Mouse (Mus musculus) frontal cortex, postnatal 10 days (tissue): ENCODE data around the gene Asic2.

Experiments
- DNase-seq, 2 experiments: peaks; one replicate each; pipeline ENCODE4 v3.0.0; 2022; ENCODE audit warnings: low spot score in 2 of 2, mixed read lengths in 1 of 2

Asic2 gene

DNA sequence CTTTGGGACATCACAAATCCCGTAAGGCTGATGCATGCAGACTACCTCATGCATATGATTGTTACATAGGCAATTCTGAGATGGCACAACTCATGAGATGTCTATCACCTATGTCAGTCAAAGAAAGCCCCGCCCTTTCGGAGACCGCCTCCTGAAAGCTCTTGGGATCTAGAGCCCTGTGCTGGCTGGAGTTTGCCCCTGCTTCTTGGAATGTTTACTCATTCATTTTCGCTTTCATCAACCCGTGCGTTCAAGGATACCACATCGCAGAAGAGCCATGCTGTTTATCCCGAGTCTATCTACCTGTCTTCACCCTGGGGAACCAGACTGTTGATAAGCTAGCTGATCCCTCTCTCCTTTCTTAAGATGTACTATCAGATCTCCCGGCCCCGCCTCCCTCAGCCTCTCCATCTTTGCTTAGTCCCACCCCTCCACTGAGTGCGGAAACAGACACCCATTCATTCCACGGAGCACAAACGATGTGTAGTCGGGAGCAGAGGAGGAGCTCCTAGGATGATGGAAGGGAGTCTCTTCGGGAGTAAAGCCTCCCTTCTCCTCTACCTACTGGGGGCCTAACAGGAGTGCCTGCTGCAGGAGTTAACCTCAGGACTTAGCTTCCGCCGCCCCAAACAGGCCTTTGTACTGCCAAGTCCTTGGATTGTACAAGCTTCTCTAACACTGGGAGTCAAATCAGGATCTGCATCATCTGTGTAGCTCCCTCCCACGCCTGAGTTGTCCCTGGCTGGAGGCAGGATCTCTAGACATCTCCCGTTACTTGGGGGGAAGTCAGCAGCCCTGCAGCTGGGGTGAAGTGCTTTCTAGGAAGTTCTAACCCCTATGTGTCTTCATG lies 356.1 kb downstream of the Asic2 start:
- DNase-seq, result peak; percentile 44 to 55

DNA sequence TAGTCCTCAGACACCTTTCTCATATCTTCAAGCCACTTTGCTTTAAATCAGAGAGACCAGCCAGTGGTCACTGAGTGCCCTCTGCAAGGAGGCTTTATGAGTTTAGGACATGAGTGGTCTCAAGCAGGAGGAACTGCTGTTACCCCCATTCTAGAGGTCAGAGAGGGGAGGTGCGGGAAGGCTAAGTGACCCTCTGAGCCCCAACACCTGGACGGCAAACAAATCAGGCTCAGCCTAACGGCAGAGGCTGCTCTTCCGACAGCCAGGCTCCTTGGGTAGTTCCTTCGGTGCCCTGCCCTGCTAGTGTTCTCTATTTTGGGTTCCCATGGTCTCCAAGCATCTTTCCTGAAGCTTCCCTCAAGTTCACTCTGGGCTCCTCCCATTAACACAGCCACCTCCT lies 357.8 kb downstream of the Asic2 start:
- DNase-seq, result no peak

DNA sequence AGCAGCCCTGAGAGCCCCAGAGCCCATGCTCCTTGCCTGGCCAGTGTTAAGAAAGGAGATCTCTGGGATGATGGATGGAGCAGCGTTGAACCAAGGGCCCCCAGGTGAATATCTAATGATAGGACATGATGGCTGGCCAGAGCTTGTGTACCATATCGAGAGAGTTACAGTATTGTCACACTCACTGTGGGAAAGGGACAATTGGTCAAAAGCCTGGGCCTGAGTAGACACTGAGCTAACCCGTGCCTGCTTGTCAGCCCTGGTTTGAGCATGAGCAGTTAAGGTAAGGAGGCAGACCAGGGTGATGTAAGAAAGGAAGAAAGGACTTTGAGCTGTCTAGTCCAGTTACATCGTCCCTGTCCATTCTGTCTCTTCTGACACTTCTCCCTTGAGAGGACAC lies 365.3 kb downstream of the Asic2 start:
- no peak for DNase-seq

DNA sequence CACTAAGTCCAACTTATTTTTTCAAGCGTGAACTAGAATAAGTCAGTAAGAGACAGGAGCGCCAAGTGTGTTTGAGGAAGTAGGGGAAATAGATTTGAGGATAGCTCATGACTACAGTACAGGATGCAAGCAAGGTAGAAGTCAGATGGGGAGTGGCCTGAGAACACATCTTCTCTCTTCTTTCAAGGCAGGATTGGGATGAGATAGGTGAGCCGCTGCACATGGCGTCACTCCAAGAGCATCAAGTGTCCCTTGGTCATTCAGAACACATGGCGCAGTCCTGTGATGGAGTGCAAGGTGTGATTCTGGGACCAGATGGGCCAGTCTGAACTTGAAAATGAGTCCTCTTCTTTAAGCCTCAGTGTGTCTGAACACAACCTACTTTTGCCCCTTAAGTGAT lies 366.5 kb downstream of the Asic2 start:
- no peak for DNase-seq

DNA sequence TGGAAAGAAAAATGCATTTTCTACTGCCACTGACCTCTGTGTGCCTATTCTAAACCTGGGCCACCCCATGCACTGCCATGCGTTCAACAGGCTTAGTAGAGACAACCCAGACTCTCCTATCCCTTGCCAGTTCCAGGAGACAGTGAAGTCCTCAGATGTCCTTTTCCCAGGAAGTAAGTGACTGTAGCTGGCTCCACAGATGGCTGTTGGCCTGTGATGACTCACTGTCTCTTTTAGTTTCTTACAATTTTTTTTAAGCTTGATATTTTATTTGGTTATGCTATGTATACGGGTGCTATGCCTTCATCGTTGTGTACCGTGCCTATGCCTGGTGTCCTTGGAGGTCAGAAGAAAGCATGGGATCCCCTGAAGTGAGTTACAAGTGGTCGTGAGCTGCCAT lies 370.7 kb downstream of the Asic2 start:
- DNase-seq, result no peak

DNA sequence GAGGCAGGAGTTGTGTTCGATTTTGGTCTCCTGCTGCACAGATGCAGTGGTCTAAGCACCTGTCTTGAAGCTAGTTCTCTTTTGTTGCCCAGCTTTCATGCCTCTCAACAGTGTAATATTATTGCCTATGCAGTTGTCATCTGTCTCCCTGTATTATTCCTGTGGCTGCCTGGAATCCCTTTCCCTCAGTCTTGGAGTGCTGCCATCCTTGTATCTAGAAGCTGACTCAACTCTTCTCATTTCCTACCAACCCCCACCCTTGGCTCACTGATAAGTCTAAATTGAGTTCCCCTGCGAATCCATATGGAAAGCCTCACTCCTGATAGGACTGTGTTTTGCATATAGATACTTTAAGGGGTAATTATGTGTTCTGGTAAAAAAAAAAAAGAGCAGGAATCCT lies 373.0 kb downstream of the Asic2 start:
- no peak for DNase-seq

DNA sequence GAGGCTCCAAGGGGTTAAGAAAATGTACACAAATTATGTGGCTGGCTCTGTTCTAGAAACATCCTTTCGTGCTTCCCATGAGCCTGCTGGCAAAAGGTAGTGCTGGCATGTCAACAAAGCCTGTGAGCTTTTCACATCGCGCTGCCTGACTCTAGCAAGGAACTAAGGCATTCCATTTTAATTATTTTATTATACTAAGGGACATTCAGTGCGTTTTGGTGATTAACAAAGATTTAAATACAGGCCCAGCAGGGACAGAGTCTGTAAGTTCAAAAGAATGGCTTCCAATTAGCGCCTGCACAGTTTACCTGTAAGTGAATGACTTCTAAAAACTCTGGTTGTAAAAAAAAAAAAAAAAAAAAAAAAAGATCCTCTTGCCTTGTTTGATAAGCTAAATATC lies 375.5 kb downstream of the Asic2 start:
- no peak for DNase-seq

DNA sequence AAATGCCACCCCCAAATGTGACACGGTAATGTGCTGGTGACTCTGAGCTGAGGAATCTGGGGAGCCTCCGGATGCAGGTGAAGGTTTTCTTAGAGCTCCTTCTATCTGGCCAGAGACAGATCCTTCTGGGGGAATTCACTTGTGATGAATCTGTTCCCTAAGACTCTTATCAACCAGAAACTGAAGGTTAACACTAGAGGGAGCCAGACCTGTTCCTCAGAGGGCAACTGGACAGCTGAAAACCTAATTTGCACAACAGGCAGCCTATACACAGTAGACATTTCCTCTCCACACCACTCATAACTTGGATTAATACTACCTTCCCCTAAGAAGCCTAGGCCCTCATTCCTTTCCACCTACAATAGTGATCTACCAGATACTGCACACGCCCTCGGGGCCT lies 377.3 kb downstream of the Asic2 start:
- DNase-seq, result no peak

DNA sequence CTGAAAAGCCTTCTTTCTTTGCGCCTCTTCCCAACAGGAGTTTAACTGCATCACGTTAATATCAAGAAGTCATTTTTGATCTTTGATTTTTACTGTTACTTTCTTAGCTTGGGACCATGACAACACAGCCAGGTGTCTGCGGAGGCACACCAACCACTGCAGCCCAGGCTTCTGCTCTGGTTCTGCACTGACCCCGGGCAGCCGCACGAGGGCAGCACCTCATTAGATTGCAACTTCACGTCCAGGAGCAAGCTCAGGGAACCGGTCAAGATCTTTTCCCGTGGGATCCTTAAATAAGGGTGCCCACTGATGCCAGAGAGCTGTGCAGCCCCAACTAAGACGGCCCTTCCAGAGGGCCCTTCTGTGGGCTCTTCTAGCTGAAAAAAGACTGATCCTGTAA lies 379.6 kb downstream of the Asic2 start:
- peak; percentile 70 to 78 for DNase-seq

DNA sequence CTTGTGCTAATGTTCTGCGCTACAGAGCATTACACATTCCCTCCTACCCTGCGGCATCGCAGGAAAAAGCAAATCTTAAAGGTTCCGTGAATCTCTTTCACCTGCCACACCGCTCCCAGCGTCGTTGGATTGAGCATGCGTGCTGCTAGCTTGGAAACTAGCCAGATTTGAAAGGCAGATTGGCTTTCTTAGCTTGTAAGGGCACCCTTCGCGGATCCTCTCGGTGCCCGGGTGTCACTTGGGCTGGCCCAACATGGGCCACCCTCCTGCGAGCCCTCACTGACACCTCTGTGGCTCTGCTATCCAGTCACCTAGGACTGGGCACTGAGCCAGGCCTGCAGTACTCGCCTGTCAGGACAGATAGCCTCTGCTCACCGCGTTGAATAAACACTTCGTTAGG lies 380.3 kb downstream of the Asic2 start:
- peak in 1 of 2 experiments; percentile 26 for DNase-seq

DNA sequence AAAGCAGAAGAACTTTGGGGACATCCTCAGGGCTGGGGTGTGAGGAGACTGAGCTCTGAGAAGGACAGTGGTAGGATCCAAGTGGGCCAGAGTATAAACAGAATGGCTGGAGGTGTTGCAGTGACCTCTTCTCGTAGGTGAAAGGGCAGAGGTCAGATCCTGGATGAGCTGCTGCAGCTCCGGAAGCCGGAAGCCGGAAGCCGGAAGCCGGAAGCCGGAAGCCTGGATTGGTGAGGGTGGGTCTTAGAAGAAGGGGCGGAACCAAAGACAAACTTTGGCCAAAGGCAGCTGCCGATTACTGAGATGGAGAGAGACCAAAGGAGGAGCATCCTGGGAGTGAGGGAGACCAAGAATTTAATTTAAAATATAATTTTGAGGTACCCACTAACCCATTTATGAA lies 381.1 kb downstream of the Asic2 start:
- DNase-seq, result no peak

DNA sequence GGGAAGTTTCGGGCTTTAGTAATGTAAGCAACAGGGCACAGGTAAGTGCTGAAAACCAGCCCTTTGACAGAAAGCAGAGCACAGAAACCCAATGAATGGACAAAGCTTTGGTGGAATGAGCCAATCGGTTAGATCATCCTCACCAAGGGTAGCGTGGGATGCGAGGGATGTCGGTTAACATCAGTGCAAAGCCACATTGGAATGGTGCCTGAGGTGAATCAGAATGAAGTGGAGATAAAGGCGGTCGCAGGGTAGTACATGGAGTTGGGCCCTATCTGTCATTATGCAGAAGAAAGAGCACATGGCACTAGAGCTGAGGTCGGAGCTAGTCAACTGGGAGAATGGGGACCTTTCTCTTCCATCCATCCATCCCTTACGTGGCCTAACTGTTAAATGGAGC lies 383.8 kb downstream of the Asic2 start:
- DNase-seq, result no peak

DNA sequence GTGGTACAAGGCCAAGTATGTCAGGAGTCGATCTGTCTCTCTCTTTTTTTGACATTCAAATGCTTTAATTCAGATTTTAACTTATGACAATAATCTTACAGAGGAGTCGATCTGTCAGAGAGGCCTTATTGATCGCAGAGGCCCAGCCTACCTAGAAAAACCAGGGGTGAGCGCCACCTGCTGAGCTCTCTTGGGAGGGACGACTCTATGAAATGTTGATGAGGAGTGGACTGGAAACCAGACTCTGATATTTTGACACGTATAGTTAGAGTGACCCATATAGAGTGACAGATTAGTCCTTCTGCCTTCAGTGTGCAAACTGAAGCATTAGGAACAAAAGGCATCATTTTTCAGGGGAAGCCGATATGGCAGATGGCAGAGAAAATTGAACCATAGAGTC lies 385.1 kb downstream of the Asic2 start:
- no peak for DNase-seq

DNA sequence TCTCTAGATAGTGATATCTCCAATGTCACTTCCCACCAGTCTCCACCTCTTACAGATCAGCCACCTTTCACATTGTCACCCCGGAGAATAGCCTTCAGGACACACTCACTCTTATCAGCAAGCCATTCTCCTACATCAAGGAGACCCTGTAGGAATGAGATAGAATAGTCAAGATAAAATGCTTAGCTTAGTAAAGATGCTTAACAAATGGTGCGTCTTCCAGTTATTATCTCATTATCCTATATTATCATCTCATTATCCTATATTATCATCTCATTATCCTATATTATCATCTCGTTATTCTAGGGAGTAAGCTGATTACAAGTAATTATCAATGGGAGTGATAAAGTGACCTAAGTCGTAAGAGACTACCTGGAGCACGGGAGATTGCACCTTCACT lies 386.1 kb downstream of the Asic2 start:
- DNase-seq, result no peak

DNA sequence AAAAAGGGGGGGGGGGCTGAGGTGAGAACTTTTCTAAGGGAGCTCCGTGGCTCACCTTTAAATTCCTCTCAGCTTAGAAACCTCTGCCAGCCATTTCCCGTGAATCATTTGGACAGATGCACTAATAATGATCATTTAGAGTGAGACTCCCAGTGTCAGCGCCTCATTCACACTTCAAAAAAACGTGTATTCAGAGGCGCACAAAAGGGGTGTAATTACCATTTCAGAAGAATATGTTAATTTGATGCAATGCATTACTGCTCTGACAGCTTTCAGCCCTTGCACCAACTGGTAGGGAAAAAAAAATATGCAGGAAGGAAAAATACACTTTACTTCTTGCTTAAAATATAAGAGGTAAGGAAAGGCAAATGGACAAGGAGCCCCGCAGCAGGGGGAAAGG lies 388.5 kb downstream of the Asic2 start:
- DNase-seq, result no peak

DNA sequence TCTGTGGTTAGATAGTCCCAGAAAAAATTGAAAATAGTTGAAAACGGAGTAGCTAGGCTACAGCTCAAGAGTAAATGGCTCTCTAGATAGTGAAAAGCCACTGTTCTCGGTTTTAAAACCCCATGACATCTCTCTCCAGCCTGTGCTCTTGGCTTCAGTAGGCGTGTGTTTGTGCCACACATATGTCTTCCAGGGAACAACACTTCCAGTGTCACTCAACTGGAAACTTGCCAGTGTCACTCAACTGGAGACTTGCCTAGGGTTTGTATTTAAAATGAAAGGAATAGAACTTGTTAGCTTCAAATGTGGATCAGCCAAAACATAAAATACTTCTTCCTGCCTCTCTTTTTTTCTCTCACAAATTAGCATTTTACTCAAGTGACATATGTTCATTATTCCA lies 397.9 kb downstream of the Asic2 start:
- DNase-seq, result no peak

DNA sequence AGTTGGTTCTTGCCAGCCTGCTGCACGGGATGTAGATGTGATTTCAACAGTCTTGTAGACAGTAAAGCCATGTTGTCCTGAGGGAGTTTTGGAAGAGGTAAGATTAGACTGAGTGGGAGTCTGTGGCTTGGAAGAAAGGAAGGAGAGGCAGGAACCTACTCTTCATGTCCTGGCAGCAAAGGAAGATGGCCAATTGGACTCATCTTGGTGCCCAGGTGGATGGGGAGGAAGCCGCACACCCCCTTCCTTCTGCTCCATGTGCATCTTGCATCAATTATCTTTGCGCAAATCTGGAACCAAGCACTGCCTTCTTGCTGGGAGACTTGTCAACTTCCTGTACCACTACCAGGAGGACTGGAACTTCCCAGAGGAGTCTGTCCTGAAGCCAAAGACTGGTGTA lies 403.4 kb downstream of the Asic2 start:
- DNase-seq, result no peak

DNA sequence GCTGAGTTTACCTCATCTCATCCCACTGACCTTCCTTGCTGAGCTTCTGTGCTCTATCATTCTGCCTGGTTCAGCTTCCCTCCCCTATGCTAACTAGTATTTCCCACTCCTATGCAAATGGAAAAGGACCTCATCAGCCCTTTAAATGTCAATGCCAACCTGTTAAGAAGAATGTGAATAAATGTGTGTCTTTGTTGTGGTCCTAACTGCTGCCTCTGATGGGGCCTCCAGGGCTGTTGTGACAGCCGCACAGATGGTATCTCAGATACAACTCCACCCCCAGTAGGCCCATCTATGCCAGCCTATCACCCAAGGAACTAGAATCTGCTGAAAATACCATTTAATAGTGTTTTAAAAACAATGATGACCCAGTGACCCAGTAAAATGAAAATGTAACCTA lies 407.9 kb downstream of the Asic2 start:
- DNase-seq, result no peak

DNA sequence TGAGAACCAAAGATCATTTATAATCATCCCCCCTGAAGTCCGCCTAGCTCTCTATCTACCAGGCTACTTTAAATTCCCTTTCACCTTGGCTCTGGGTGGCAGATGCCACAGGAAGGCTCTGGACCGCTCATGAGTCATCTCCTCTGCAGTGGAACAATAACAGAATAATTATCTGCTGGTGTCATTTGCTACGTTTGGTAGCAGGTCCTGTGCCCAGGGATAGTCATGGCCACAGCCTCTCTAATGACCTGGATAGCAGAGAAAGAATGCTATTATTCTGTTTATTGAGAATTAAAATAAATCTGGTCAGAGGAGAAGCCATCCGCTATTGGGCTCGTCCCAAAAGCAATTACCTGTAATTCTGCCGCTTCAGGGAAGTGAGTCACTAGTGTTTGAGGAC lies 425.1 kb downstream of the Asic2 start:
- DNase-seq, result no peak

DNA sequence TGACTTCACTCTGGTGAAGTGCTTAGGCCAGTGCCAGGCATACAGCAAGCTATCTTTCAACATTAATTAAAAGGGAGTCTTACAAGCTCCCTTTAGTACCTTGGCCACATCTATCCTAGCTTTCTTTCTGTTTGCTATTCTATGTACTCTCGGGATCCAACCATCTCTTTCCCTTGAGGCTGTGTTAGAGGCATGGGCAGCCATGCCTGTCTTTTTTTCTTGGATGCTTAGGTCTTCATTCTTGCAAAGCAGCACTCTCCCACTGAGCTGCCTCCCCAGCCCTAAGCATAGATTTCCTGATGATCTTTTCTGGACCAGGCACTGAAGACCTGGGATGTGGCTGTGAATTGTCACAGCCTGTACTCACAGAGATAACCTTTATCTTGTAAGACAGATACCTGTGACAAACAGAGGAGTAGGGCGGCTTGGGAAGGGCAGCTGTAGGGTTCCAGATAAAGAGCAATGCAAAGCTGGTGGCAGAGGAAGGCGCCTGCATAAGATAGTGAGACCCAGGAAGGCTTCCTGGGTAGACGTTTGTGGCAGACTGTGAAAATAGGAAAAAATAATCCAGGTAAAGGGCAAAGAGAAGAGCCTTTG lies 433.0 kb downstream of the Asic2 start:
- no peak for DNase-seq

DNA sequence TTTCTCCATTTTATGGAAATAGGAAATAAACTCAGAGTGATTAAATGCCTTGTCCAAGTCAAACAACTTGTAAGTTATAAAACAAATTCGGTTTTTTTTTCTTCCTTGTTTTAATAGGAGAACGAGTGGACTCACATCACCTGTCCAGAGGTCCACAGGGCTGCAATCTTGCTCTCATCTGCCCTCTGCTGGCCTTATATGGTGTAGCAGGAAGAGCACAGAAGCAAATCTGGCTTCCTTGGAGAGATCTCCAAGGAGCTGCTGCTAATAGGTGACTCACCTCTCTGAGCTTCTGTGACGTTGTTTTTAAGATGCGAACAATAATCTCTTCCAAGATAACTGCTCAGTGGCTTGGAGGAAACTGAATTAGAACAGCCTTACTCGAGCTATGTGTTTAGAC lies 433.6 kb downstream of the Asic2 start:
- DNase-seq, result peak in 1 of 2 experiments; percentile 47

DNA sequence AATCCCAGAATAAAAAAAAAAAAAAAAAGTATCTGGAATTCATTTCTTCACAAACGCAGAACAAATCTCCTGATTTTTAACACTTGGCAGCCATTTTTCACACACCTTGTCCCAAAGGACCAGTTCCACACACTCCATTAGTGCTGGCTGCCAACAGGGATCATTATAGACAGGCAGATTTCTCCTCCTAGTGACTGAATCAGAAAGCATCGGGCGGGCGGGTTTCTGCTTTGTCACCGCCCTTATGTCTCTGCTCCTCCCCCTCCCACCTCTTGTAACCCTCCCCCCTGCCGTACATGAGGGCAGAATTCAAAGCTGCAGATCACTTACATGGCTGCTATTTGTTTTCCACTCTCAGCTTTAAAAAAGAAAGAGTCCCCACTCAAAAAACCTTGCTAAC lies 436.4 kb downstream of the Asic2 start:
- DNase-seq, result no peak

DNA sequence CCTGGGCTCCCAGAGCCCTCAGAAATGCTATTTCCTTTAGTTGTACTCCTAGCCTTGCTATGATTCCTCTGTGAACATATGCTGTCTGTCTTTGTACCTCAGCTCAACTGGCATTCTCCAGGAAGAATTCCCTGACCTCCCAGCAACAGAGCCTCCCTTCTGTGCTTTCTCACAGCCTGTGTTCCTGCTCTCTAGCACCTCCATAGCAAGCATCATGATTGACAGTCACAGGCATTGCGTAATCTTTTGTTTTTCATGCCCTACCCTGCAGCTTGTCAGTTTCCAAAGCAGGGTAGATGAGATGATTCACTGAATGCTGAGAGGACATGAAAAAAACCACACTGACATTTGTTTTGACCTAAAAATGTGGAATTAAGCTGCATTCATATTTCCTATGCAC lies 445.3 kb downstream of the Asic2 start:
- no peak for DNase-seq

DNA sequence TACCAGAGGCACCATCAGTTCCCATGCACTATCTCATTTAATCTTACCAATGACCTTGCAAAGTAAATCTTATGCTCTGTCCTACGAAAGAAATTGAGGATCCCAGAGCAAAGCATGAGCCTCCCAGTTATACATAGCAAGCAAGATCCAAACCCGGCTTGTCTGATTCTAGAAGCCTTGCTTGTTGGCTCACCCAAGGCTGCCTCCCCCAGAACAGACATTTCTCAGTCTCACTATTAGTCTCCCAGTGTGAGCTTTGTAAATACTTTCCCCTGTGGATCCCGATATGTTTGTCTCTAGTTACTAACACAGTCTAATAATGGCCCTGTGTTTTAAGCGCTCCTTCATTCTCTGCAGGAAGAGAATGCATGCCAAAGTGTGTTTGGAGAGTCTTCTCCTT lies 446.4 kb downstream of the Asic2 start:
- no peak for DNase-seq
